Mouse (Mus musculus) kidney, adult 8-10 months (tissue): ENCODE results near the gene Gfm2.
A peak's percentile ranks its signal among the peaks of the same experiment; 100 is the strongest.

ENCODE experiments used
- DNase-seq, 2 experiments: peaks; one replicate each; pipeline ENCODE4 v3.0.0; 2022

Gfm2 gene

DNA sequence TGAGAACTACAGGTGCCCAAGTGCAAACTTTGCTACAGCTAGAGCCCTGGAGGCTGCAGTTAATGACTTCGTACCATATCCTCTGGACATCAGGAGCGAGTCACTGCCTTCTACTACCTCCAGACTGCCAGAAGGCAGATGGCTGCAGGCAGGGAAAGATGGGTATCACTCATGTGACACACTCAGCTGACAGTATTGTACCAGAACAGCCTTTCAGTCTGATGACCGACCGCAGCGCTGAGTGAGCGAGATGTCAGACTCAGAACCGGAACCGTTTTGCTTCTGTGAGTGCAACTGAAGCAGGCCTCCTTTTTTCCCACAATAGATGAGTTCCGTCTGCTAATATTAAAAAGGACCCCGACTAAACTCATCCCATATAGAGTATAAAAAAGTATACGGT is 54.9 kb downstream of the Gfm2 start:
- no peak for DNase-seq

DNA sequence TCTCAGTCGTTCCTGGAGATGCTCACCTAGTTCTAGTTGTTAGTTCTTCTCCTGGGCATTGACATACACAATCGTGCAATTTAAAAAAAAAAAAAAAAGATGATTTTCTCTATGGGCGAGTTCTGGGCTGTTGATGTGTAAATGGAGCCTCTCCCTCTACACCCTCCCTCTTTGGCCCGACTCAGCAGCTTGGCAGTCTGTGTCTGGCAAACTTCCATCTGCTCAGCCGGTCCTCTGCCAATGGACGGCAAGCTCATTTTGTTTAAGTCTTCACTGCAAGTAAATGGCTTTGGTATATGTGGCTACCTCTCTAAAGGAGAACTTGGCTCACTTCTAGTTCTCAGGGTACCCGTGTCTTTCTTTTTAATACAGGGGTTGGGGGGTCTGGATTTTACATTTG is 55.7 kb downstream of the Gfm2 start:
- DNase-seq = peak; percentile 75 to 78

DNA sequence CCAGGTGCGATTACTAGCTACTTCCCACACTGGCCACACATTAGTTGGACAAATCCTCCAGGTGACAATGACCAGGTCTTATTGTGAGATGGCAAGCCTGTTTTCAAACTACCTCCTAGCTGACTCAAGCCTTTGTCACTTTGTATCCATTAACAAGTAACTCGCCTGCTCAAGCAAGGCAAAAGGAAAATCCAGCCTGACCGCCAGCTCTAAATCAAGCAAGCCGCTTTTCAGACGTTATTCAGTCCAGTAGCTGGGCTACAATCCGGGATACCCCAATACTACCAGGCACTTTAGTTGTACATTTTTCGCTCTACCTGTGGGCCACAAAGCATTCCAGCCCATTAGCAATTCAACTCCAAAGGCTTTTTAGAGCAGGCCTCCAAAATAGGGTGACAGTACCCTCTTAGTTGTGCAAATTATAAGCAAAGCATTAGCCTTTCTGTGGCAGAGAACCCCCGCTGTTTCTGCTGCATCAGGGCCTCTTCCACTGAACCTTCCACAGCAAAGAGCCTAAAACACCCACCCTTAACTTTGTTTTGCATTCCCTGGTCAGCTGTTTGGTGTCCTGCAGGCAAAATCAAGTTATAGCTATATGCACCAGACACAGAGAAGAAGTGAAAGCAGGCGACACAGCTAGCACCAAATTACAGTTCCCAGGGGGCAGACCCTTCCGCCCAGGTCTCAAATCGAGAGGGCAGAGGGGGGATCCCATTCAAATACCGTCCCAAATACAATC is 58.6 kb downstream of the Gfm2 start:
- peak; percentile 39 for DNase-seq

DNA sequence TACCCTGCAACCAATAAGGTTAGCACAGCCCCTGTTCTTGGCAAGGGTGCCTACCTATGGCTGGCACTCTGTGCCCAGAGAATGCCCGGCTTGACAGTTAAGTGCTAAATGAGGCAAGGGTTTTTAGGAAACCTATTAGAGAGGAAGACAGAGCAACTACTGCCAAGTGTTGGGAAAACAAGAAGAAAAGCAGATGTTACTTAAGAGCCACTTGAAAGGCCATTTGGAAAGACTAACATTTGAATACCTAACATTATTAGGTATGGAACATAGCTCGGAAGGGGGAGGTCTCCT is 59.1 kb downstream of the Gfm2 start:
- no peak for DNase-seq

DNA sequence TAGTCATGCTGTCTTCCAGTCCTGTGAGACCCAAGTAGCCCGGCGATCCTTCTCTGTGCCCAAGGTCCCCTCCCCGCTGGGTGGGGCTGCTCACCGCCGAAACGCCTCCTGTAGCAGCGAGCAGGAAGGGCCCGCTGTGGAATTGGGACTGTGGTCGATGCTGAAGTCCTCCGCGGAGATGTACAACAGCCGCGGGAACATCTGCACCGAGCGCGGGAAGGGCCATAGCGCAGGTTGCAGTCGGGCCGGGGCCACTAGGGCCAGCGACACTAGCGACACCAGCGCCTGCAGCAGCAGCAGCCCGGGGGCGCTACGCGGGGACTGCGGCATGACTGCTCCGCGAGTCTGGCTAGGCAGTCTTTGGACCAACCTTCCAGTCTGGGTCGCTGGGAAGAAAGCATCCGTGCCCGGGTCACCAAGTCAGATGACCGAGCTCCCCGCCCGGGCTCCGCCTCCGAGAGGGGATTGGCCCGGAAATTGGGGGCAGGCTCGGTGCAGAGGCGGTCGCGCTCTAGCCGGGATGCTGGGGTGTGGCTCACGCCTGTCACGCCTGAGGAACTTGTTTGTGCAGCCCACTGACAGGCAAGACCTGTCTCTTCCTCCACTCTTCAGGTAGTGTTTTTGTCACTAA is 60.3 kb downstream of the Gfm2 start, which contains the start of gene Hexb:
Gene Hexb (minus strand): TSS at position 426 of the 631 bp plus-strand sequence.
- DNase-seq = peak; percentile 96

DNA sequence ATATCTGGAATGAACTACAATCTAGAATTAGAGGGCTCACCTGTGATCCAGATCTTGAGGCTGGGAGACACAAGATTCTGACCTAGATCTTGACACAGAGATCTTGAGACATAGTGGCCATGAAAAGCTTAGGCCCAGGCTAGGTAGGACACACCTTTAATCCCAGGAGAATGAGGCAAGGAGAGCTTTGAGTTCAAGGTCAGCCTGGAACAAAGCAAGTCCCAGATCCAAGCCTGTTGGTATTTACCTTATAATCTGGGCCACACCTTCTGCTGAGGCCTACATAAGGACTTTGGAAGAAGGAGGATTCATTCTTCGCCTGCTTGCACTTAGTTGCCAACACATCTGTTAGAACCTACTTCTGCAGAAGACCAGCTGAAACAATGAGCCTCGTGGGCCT is 61.4 kb downstream of the Gfm2 start:
- DNase-seq = no peak

DNA sequence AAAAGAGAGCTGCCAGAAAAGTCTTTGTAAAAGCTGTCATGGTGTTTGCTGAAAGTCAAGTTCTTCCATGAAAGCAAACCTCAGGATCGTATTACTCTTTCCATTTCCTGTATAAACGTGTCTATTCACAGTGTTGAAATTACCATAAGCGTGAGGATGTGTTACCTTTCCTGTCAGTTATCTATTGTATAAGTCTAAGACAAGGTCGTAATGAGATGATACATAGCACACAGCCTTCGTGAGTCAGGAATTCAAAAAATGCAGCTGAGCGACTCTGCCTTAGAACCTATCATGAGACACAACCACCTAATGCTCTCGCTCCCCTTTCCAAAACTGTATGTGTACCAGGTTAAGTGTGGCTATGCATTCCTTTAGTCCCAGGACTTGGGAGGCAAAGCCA is 63.3 kb downstream of the Gfm2 start:
- no peak for DNase-seq

DNA sequence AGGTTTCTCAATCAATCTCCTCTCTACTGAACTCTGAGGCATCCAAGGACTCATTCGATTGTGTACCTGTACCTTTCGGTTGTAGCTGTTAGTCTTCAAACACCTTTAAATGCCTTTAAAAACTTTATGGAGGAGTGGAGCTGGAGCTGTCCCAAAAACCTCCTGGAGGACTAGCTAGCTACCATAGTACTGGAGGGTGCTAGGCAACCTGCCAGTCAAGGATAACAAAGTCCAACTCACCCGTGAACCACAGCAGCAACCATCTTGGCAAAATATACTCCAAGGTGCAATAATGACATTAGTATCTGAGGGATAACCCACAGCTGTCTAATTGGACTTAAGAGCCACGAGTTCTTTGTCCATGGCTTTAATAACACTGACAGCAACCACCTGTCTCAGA is 64.2 kb downstream of the Gfm2 start:
- peak; percentile 62 to 72 for DNase-seq

DNA sequence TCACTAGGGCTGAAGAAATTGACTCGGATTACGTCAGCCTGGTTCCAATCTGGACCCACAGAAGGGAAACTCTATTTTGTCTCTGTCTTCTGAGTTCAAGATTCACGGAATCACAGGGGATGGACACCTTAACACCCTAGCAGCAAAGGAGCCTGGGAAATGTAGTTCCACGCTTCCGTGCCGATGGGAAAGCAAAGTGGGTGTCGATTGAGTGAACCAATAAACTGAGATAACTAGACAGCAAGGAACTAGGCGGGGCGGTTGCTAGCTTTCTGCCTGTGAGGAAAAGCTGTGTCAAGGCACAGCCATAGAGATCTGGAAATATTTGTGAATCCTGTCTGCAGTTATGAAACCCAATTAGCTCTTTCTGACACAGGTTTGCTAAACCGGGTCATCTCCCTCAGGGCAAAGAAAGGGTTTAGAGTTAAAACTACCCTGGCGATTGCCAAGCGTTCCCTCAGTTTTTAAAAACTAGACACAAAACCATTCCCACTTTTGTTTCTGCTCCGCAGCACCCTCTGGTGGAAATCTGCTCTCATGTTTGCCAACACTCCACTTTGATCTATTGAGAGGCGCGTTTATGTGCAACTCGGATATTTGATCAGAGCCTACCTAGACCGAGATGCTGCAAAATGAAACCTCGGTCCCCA is 67.4 kb downstream of the Gfm2 start:
- DNase-seq = peak; percentile 91 to 93

DNA sequence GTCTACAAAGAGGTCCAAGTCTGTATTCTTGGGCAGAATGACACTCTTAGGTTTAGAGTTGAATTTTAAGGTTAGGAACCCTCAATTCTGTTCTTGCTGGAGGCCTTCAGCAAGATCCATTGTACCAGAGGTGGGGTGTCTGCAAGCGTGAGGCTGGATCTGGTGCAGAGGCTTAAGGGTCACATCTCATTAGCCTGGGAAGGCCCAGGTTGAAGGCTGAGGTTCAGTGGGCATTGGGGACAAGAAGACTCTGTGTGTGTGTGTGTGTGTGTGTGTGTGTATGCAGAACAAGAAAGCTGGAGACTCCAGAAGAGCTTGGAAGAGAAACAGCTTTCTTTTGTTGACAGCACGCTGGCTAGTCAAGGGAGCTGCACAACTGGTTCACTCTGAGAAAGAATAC is 68.3 kb downstream of the Gfm2 start:
- no peak for DNase-seq

DNA sequence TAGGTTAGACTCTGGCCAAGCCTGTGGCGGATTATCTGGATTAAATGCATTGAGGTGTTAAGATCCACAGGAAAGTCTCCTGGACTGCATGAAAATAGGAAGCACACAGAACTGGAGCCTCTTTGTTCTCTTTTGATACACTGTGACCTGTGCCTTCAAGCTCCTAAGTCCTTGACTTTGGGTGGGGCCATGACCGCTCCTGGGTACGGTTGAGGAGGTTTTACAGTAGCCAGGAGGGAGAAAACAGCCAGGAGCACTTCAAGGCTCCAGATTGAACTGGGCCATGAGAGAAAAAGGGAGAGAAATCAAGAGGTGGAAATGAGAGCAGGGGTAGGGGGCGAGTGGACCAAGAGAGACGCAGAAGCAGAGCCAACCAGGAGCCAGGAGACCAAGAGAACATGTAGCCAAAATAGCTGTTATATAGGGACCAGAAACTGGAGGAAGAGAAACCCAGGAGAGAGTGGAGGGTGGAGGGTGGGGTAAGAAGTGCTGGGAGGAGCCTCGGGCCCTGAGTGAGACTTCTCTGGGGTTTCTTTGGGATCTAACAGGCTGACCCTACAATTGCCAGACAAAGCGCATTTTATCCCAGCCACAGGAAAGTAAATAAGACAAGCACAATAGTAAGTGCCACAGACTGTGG is 69.9 kb downstream of the Gfm2 start:
- DNase-seq = no peak

DNA sequence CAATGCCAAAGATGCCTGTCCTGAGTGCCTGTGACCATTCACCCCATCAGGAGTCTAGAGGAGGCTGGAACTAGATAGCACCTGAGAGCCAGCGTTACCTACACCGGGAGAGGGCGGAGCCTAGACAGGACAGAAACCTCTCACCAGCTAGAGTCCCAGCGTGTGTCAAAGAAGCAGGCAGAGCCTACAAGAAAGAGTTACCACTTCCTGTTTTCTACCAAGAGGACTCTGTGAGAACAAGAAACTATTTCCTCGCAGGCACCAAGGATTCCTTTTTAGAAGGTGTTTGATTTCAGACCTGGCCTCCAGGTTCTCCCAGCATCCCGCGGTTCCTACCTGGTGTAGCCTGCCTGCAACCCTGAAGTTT is 70.4 kb downstream of the Gfm2 start:
- DNase-seq = no peak

DNA sequence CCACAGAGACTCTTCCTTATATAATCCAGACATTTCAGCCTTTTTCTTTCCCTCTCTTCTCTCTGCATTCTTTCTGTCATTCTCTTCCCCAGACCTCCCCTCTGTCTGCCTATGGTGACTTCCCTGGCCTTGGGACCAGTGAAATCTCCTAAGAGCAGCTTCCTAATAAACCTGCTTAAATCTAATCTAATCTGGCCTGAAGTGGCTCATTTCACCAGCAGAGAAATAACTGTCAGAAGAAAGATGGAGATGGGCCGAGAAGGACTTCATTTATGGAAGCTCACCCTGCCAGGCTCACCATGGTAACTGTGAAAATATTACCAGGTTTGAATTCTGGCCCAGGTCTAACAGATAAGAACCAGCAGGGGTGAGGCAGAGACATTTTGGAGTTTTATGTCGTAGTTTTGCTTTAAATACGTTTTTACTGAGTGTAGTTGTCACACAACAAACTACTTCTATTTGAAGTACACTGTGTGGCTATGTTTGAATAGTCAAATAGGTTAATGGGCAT is 70.8 kb downstream of the Gfm2 start:
- no peak for DNase-seq

DNA sequence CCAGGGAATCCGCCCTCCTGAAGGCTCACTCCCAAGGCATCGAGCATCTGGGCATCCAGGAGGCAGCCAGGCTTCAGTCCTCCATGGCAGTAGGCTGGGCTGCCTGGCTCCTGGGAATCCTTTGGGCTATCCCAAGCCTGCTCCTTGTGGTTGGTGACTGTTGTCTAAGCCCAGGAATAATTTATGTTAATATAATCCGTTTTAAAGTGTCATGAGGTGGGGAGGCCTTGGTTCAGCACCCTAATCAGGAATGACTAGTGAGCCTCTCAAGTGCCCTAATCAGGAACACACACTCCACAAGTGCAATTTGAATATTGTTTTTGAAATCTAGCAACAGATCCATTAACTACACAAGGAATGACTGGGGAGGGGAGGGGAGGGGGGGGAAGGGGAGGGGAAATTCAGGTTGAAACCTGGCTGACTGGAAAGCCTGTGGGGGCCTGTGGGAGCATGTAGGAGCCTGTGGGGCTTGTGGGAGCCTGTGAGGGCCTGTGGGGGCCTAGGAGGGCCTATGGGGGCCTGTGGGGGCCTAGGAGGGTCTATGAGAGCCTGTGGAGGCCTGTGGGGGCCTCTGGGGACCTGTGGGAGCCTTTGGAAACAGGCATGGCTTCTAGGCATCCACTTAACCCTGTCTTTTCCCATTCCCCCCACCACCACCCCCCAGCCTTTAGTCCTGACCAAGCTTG is 77.0 kb downstream of the Gfm2 start:
- DNase-seq = no peak

DNA sequence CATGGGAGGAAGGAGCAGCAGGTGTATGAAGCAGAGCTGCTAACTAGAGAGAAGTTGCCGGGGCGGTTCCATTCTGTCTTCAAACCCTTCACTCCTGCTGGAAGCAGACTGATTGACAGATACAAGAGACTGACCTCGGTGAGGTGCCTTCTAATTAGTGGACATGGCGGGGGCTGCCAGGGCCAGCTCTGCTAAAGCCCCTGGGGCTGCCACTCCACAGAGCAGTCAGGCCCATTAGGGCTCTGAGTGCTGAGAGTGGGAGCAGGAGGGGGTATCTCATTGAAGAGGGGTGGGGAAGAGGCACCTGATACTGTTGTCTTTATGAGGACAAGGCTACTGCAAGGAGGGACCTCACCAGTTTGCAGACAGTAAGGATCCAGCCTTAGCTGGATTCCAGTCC is 77.8 kb downstream of the Gfm2 start:
- DNase-seq = no peak

DNA sequence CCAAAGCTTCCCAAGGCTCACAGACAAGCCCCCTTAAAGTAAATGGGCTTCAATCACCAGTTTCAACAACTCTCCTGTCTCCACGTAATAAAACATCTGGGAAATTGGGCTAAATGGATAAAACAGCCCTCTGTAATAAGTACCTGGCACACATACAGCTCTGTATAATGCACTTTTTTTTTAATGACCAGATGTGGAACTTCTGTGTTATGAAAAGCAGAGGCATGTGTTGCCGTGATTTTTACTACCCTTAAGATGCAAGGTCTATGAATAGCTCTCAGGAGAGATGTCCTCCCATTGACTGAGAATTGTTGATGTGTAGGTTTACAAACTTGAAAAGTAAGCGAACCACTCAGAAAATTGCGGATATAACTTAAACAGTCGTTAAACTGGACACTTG is 78.5 kb downstream of the Gfm2 start:
- no peak for DNase-seq

DNA sequence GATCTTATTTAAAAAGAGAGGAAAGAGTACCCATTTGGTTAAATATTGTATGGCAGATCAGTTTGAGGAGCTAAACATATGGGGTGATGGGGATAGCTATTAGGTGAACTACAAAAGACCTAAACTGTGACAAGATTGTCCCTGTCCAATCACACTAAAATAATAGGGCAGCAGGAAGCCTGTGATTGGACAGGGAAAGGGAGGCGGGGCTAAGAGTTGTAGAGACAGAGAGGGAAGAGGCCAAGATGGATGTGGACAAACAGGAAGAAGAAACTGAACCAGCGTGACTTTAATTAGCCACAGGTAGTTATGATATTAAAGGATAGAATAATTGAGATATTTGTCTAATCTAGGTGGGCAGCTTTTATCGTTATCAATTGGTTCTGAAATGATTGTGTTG is 82.3 kb downstream of the Gfm2 start:
- DNase-seq = no peak

DNA sequence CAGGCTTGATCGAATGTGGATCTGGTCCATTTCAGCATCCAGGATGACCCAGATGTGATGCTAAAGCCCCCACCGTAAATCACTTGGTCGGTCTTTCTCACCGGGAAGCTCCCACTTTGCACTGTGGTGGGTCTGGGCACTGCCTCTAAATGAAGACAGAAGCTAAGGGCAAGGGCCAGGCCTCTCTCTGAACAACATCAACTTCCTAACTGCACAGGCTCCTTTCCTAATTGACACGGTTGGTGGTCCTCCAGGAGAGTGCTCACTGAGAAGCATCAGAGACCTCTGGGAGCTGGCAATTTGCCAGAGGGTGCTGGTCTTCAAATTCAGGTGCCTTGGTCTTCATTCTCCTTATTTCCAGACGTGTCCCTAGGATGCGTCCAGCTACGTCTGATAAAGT is 86.1 kb downstream of the Gfm2 start:
- no peak for DNase-seq

DNA sequence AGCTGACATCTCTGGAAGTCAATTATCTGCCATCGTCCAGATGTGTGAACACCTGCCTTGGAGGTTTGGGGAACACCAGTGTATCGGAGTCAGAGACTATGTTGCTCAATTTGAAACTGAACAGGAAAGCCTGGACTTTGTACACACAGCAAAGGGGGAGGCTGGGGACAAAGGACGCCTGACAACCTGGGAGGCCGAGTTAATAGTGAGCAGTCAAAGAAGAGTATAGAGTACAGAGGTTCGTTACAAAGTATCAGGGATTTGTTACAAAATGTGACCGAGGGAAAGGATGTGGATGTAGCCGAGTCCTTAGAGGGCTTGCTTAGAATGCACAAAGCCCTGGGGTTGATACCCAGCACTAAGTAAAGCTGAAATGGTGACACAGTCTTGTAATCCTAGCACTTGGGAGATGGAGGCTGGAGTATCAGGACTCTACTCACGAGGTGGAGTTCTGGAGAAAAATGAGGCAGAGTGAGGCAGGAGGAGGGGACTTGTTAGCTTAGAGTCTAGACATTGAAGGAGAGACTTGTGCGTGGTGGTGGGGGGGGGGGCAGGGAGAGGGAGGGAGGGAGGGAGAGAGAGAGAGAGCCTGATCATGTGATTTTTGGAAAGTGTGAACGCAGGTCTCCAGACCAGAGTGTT is 86.7 kb downstream of the Gfm2 start:
- DNase-seq = peak; percentile 82 to 83

DNA sequence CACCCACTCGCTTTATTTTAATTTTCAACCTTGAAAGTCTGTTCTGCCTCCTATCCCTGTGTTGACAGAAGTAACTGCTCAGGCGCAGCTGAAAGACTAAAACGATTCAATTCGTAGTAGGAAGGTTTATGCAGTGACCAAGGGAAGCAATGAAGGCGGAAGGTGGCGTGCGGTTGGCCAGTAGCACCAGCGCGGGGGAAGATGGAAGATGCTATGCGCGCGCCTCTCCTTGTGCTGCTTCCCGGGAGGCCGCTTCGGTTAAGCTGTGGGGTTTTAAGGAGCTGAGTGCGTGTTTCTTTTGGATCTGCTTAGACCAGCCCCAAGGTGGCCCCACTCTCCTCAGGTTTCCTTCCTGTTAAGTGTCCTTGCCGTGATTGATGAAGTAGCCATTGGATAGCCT is 87.4 kb downstream of the Gfm2 start:
- no peak for DNase-seq

DNA sequence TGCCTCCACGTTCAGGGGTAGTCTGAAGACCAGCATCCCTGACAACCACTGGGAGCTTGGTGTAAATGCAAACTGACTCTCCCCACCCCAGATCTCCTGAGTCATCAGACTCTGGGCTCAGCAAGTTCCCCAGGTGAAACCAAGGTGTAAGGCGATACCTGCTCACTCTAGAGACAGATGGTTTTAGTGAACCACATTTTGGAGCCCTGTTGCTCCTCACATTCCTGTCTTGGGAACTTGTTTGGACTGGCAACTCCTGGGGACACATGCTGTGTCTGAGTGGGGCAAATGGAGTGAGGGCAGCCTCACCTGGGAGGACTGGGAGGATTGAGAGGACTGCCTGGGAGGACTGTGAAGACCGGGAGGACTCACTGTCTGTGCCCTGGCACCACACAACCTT is 90.1 kb downstream of the Gfm2 start:
- no peak for DNase-seq

DNA sequence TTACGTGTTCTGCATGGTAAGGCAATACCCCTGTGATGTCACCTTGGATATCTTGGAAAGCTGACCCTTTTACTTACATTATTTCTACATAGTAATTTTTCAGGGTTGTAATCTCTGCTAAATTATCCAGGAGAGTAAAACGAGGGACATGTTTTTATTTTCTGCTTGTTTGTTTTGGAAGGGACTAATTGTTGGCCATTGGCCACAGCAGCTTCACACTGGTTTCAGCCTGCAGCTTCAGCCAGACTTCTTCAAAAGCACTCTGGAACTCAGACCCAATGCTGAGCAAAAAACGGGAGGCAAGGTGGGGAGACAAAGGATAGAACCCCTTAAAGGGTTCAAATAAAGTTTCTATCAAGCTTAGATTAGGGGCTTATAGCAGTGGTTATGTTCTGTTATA is 92.4 kb downstream of the Gfm2 start:
- no peak for DNase-seq
